Mouse (Mus musculus) myocyte (in vitro differentiated cells): Measurements from ENCODE around the gene Tln2.

Experiments
- CEBPB ChIP-seq: IDR thresholded peaks from 2 replicates; pipeline ENCODE4 v1.6.1; 2011; ENCODE audit warnings: mild to moderate bottlenecking, moderate library complexity; ENCODE audit not compliant: poor library complexity, insufficient read depth, severe bottlenecking
- E2F4 ChIP-seq: IDR thresholded peaks from one replicate; pipeline ENCODE4 v1.6.1; 2011; ENCODE audit warnings: mild to moderate bottlenecking, control low read depth, moderate library complexity; ENCODE audit not compliant: insufficient read depth
- MAX ChIP-seq: IDR thresholded peaks from one replicate; pipeline ENCODE4 v1.6.1; 2011; ENCODE audit warnings: low read depth, mild to moderate bottlenecking, control low read depth
- MYOD1 ChIP-seq, 3 experiments: IDR thresholded peaks; one replicate each; pipeline ENCODE4 v1.6.1; 2011; ENCODE audit warnings: control low read depth in 2 of 3, low read depth in 2 of 3, mild to moderate bottlenecking in 2 of 3, moderate library complexity in 1 of 3; ENCODE audit not compliant: insufficient read length in 2 of 3, control insufficient read depth in 1 of 3
- MYOG ChIP-seq, 3 experiments: IDR thresholded peaks; one replicate each; pipeline ENCODE4 v1.6.1; 2011; ENCODE audit warnings: control low read depth in 2 of 3, low read depth in 2 of 3, mild to moderate bottlenecking in 2 of 3; ENCODE audit not compliant: insufficient read length in 2 of 3, control insufficient read depth in 1 of 3, insufficient read depth in 1 of 3
- POLR2A ChIP-seq: IDR thresholded peaks from one replicate; pipeline ENCODE4 v1.6.1; 2011; ENCODE audit warnings: low read depth, mild to moderate bottlenecking, control low read depth, moderate library complexity; ENCODE audit not compliant: insufficient read length
- POLR2AphosphoS2 ChIP-seq: IDR thresholded peaks from one replicate; pipeline ENCODE4 v1.6.1; 2011; ENCODE audit warnings: low read depth, control low read depth; ENCODE audit not compliant: insufficient read length
- REST ChIP-seq: IDR thresholded peaks from one replicate; pipeline ENCODE4 v1.6.1; 2011; ENCODE audit warnings: mild to moderate bottlenecking, control low read depth, moderate library complexity; ENCODE audit not compliant: insufficient read depth, insufficient read length
- TCF12 ChIP-seq: IDR thresholded peaks from one replicate; pipeline ENCODE4 v1.6.1; 2011; ENCODE audit warnings: mild to moderate bottlenecking, control low read depth; ENCODE audit not compliant: poor library complexity, insufficient read depth, severe bottlenecking
- TCF3 ChIP-seq: IDR thresholded peaks from one replicate; pipeline ENCODE4 v1.6.1; 2011; ENCODE audit warnings: low read depth, control low read depth; ENCODE audit not compliant: insufficient read length
- USF1 ChIP-seq: IDR thresholded peaks from one replicate; pipeline ENCODE4 v1.6.1; 2011; ENCODE audit warnings: low read depth, mild to moderate bottlenecking, control low read depth, moderate library complexity

- no peak for TF ChIP-seq POLR2A
- TF ChIP-seq E2F4 = no peak
- TF ChIP-seq USF1 = no peak
- no peak for TF ChIP-seq MAX
- TF ChIP-seq MYOD1 (IDR thresholded peaks at IDR 0.05; ENCODE audit: control insufficient read depth in 1 of 3, insufficient read length in 2 of 3, low read depth in 2 of 3) = no peak
- no peak for TF ChIP-seq CEBPB
- TF ChIP-seq MYOG (IDR thresholded peaks at IDR 0.05; ENCODE audit: control insufficient read depth in 1 of 3, insufficient read depth in 1 of 3, insufficient read length in 2 of 3, low read depth in 2 of 3) = no peak
- TF ChIP-seq TCF12 = no peak
- no peak for TF ChIP-seq POLR2AphosphoS2
- no peak for TF ChIP-seq TCF3
- no peak for TF ChIP-seq REST
Observed at GRCm38 (mm10) chr9:67209451-67209850, 350.1 kb downstream of the Tln2 start.
